In the genomic region with DNA sequence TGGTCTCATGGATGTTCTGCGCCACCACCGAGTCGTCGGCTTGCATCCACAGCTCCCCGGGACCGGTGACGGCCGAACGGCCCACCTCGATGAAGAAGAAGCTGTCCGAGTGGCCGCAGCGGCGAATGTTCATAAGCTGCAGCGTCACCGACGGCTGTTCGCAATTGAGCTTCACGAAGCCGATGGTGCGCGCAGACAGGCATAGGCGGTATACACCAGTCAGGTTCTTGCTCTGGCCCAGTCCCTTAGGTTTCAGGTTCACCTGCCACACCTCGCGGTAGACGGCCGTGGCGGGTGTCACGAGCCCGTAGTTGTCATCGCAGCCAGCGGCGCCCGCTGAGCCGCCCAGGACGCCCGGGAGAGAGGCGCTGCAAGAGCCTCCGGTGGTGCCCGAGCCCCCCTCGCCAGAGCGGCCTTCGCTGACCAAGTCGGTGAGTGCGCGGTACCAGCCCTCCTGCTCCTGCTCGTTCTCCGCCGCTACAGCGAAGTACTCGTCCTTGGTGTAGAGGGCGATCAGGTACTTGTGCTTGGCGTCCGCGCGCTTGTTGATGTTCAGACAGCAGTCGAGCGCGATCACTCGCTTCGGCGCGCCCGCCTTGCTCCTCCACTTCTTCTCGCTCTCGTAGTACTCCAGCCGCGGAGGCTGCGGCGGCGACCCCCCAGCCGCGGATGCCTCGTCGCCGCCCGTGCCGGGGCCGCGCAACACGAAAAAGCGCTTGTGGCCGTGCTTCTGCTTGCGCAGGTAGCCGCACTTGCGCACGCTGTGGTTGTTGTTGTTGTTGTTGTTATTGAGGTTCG, we compare ENCODE assay signal across 8 mouse cellular contexts. TPM values are rescaled to one million over a fixed set of nuclear protein-coding genes. Genes with fewer than 3 reads are reported as not detected.
DNase-seq lines count a peak whose midpoint lies in the region; ATAC-seq and TF ChIP-seq lines count a peak whose summit lies in the region.

No protein-coding gene starts in this region.

- peaks cover 9% of the 10 kb centered on the region; the same call in 1 of the 2 replicates for H3K36me3 ChIP-seq in intestine, embryonic 14.5 days (ENCODE audit: control insufficient read depth, insufficient read depth, low read length)
- H3K36me3 ChIP-seq in limb, embryonic 15.5 days, result 0 out of 2 replicates have a peak, but pooled peaks cover 3% of the 10 kb centered on the region
- H3K36me3 ChIP-seq in testis, adult 2 months (ENCODE audit: control insufficient read depth, insufficient read depth, low read length), result no peaks in the 10 kb centered on the region

- peaks cover 40% of the 10 kb centered on the region for H3K4me1 ChIP-seq in intestine, embryonic 14.5 days (replicated peaks; ENCODE audit: control insufficient read depth, insufficient read depth, low read length)
- peaks cover 53% of the 10 kb centered on the region for H3K4me1 ChIP-seq in limb, embryonic 15.5 days
- H3K4me1 ChIP-seq in testis, adult 2 months (ENCODE audit: control insufficient read depth, insufficient read depth, low read length), result peaks cover 33% of the 10 kb centered on the region

- WGBS in intestine, embryonic 14.5 days, result under 1% methylated on average over 88 of the region's 88 CpGs
- WGBS in limb, embryonic 15.5 days, result under 1% methylated on average over 85 of the region's 88 CpGs

- DNase-seq in 3T3-L1 (ENCODE audit: low read depth, low spot score) (peak; percentile 73), Patski (ENCODE audit: low read depth, low spot score) (no peak)
- peak; percentile 69 to 77 for DNase-seq in cerebellum, postnatal 25 days
- peak; percentile 64 to 65 for DNase-seq in frontal cortex, postnatal 36 days (ENCODE audit: low spot score in 2 of 2)
- peak; percentile 87 for DNase-seq in intestine, embryonic 14.5 days (ENCODE audit: low spot score)
- DNase-seq in natural killer cell, adult 2 months (ENCODE audit: low spot score in 2 of 2), result peak; percentile 50 to 56

- CTCF ChIA-PET in Patski (lab: Charles Lee), result interaction anchor here (0.9 to 1.0 kb wide), 2 partner anchors 166 to 434 kb away, joined by 3 to 4 read pairs; no protein-coding TSS in a partner anchor

- peak overlapping the region; percentile 93 for H3K4me2 ChIP-seq in intestine, embryonic 14.5 days (ENCODE audit: low read length)
- H3K4me2 ChIP-seq in limb, embryonic 15.5 days, result peak overlapping the region; percentile 93

- peak overlapping the region; percentile 97 for H3K27ac ChIP-seq in intestine, embryonic 14.5 days (ENCODE audit: low read depth)
- peak overlapping the region; percentile 97 for H3K27ac ChIP-seq in limb, embryonic 15.5 days
- H3K27ac ChIP-seq in testis, adult 2 months (ENCODE audit: control insufficient read depth, insufficient read depth, low read depth, low read length), result no peak overlapping the region

- POLR2A ChIA-PET in Patski (lab: Charles Lee), result interaction anchor here (0.7 to 1.0 kb wide), 9 partner anchors 55 to 473 kb away, joined by 3 to 4 read pairs (median 3); no protein-coding TSS in a partner anchor

- H3K9ac ChIP-seq in intestine, embryonic 14.5 days (ENCODE audit: low read length), result peak overlapping the region; percentile 94
- H3K9ac ChIP-seq in limb, embryonic 15.5 days, result peak overlapping the region; percentile 76

- H3K27me3 ChIP-seq in Patski, result no peaks in the 10 kb centered on the region
- no peaks in the 10 kb centered on the region for H3K27me3 ChIP-seq in intestine, embryonic 14.5 days (replicated peaks; ENCODE audit: control insufficient read depth, insufficient read depth, low read length)
- H3K27me3 ChIP-seq in limb, embryonic 15.5 days, result no peaks in the 10 kb centered on the region
- no peaks in the 10 kb centered on the region for H3K27me3 ChIP-seq in testis, adult 2 months (ENCODE audit: control insufficient read depth, insufficient read depth, low read length)

- TF ChIP-seq CTCF in Patski (IDR thresholded peaks at IDR 0.05), result no peak
- no peak for TF ChIP-seq CTCF in testis, adult 2 months (IDR thresholded peaks at IDR 0.05; ENCODE audit: control insufficient read depth, insufficient read depth, insufficient replicate concordance, low read depth, low read length)

- peak overlapping the region; percentile 73 for H3K4me3 ChIP-seq in intestine, embryonic 14.5 days (ENCODE audit: low read depth, low read length)
- peak overlapping the region; percentile 86 for H3K4me3 ChIP-seq in limb, embryonic 15.5 days
- H3K4me3 ChIP-seq in testis, adult 2 months (ENCODE audit: control insufficient read depth, low read depth, low read length), result peak overlapping the region; percentile 90

- in situ Hi-C loops in Patski (cut with MboI; ENCODE audit: low pct_unique_long_range_greater_than_20kb), result loop anchor here (5.0 kb wide), 1 partner anchor 45 kb away; no protein-coding TSS in a partner anchor

- ATAC-seq in Patski, result peak; percentile 2
- ATAC-seq in intestine, embryonic 14.5 days (replicated peaks; ENCODE audit: low FRiP score, low TSS enrichment, low read depth), result no peak
- no peak for ATAC-seq in limb, embryonic 15.5 days (ENCODE audit: insufficient number of reproducible peaks, low FRiP score, low TSS enrichment, low read depth)

- no peaks in the 10 kb centered on the region for H3K9me3 ChIP-seq in intestine, embryonic 14.5 days (ENCODE audit: control insufficient read depth, low read length)
- H3K9me3 ChIP-seq in limb, embryonic 15.5 days, result no peaks in the 10 kb centered on the region

- TF ChIP-seq POLR2A in testis, adult 2 months (IDR thresholded peaks at IDR 0.05; ENCODE audit: control insufficient read depth, low read depth, low read length), result no peak

RNA-seq across cellular contexts. Expression of a gene that starts 0.5 kb away (rescaled TPM):
- polyA plus RNA-seq in Patski (2021), result 37.8 TPM
- 4.5 and 5.5 TPM in 2 replicates for polyA plus RNA-seq in intestine, embryonic 14.5 days (2014; fragmentation: Nextera tagmentation; extraction: Ambion mirVana)
- 5.1 and 6.5 TPM in 2 replicates for polyA plus RNA-seq in limb, embryonic 15.5 days (2015; fragmentation: Nextera tagmentation; extraction: Ambion mirVana)
- 2.5 TPM in 2 replicates for polyA plus RNA-seq in testis, adult 2 months (2012; rRNA removed)
